Mouse (Mus musculus) liver, embryonic 14.5 days (tissue): ENCODE data around the gene Ing4.

Source experiments
- CTCF ChIP-seq: IDR thresholded peaks from 2 replicates; pipeline ENCODE4 v1.5.1; 2016; ENCODE audit warnings: antibody characterized with exemption, low read depth, control low read depth
- EP300 ChIP-seq: IDR thresholded peaks from 2 replicates; pipeline ENCODE4 v1.6.1; 2016; ENCODE audit warnings: antibody characterized with exemption, low read depth

DNA sequence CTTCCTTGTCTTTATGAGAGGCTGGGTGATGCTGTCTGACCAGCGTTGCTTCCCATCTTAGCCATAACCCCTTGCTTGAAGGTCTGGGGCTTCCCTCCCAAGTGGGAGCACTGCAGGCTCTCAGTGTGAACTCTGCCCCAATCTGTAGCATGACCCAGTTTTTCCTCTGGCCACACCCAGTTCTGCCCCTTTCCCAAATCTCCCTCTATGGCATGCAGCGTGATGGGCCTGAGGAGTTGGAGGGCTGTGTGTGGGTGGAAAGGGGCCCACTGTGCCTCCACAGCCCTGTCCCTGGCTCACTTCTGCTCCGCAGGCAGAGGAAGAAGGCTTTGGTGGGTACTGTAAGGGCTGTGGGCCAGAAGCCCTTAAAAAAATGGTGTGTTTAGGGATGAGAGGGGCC lies 59.0 kb downstream of the Ing4 start:
- TF ChIP-seq EP300 (no peak), CTCF (no peak)
